Mouse (Mus musculus) midbrain, postnatal 0 days (tissue): ENCODE measurements at regions not wholly inside any gene's neighbourhood (a gene's known extent, or its start where the extent isn't known, plus 50 kb on each side); places are given as distances from the start of the nearest gene placed in this dataset.

ENCODE experiments used
- ATAC-seq: fragments of 200-750 bp; cut with Nextera tagmentation; 2 replicates; pipeline ENCODE4 v1.8.0; 2017; ENCODE audit warnings: moderate number of reproducible peaks, mild to moderate bottlenecking, moderate TSS enrichment, moderate library complexity; ENCODE audit not compliant: low FRiP score
- DNase-seq: peaks from one replicate; pipeline ENCODE4 v3.0.0-alpha.2; 2015; ENCODE audit warnings: low spot score
- H3K27ac ChIP-seq: fragments of 300-500 bp; sonication (generic); 2 replicates; pipeline ENCODE4 v1.5.1; 2014; ENCODE audit warnings: low read depth, mild to moderate bottlenecking, low read length, mixed read lengths
- H3K27me3 ChIP-seq: fragments of 300-500 bp; sonication (generic); 2 replicates; pipeline ENCODE4 v1.6.1; 2014; ENCODE audit warnings: low read length, control low read depth, mixed read lengths; ENCODE audit not compliant: insufficient read depth
- H3K36me3 ChIP-seq: fragments of 300-500 bp; sonication (generic); 2 replicates; pipeline ENCODE4 v1.6.1; 2014; ENCODE audit warnings: low read length, control low read depth, mixed read lengths; ENCODE audit not compliant: insufficient read depth
- H3K4me1 ChIP-seq: fragments of 300-500 bp; sonication (generic); 2 replicates; pipeline ENCODE4 v1.6.1; 2014; ENCODE audit warnings: mild to moderate bottlenecking, control low read depth, antibody characterized with exemption, low read length, mixed read lengths; ENCODE audit not compliant: insufficient read depth
- H3K4me2 ChIP-seq: fragments of 300-500 bp; sonication (generic); 2 replicates; pipeline ENCODE4 v1.6.1; 2014; ENCODE audit warnings: low read depth, mild to moderate bottlenecking, low read length, mixed read lengths; ENCODE audit not compliant: poor library complexity, severe bottlenecking
- H3K4me3 ChIP-seq: fragments of 300-500 bp; sonication (generic); 2 replicates; pipeline ENCODE4 v1.5.1; 2014; ENCODE audit warnings: low read depth, mild to moderate bottlenecking, low read length, moderate library complexity
- H3K9ac ChIP-seq: fragments of 300-500 bp; sonication (generic); replicated peaks from 2 replicates; pipeline ENCODE4 v1.6.1; 2014; ENCODE audit warnings: mild to moderate bottlenecking, low read length, moderate library complexity, mixed read lengths; ENCODE audit not compliant: poor library complexity, severe bottlenecking
- H3K9me3 ChIP-seq: fragments of 300-500 bp; sonication (generic); 2 replicates; pipeline ENCODE4 v1.6.1; 2016; ENCODE audit warnings: low read length, control low read depth
- CTCF ChIP-seq: IDR thresholded peaks from 2 replicates; pipeline ENCODE4 v1.5.1; 2016; ENCODE audit warnings: antibody characterized with exemption, mild to moderate bottlenecking
- WGBS: fragments of 180-500 bp; shearing (Covaris S2); extraction: QIAGEN DNeasy Blood & Tissue Kit; methylation state at CpG from one replicate; pipeline ENCODE4 v1.1.7; 2014; 5-methylcytosine and 5-hydroxymethylcytosine counted together

DNA sequence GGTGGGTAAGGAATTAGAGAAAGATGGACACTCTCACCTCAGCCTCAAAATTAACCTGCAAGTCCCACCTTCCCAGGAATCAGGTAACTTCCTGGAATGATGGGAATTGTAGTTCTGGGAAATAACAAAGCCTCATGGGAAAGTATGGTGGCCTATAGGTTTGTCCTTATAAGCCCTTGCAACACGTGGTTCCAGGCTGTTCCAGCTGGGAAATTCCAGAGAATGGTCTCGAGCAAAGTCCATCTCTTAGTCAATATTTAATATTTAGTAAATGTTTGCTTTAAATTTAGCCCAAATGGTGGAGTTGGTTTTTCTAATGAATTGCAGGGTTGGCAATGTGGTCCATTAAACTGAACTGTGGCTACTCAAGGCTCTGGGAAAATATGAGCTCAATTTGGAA, 150.5 kb downstream of the Trim29 start:
- H3K9me3 ChIP-seq: no peaks in the 10 kb centered on the region
- ATAC-seq (no peak), DNase-seq (no peak)
- H3K27ac ChIP-seq: no peak overlapping the region
- no peak overlapping the region for H3K4me3 ChIP-seq
- TF ChIP-seq CTCF: no peak
- H3K36me3 ChIP-seq: no peaks in the 10 kb centered on the region
- no peaks in the 10 kb centered on the region; the same call in 1 of the 2 replicates for H3K27me3 ChIP-seq
- H3K4me1 ChIP-seq: peaks cover 8% of the 10 kb centered on the region; the same call in 1 of the 2 replicates
- H3K4me2 ChIP-seq: no peak overlapping the region
- no peak overlapping the region for H3K9ac ChIP-seq
- 67% methylated on average over 2 of the region's 2 CpGs for WGBS

DNA sequence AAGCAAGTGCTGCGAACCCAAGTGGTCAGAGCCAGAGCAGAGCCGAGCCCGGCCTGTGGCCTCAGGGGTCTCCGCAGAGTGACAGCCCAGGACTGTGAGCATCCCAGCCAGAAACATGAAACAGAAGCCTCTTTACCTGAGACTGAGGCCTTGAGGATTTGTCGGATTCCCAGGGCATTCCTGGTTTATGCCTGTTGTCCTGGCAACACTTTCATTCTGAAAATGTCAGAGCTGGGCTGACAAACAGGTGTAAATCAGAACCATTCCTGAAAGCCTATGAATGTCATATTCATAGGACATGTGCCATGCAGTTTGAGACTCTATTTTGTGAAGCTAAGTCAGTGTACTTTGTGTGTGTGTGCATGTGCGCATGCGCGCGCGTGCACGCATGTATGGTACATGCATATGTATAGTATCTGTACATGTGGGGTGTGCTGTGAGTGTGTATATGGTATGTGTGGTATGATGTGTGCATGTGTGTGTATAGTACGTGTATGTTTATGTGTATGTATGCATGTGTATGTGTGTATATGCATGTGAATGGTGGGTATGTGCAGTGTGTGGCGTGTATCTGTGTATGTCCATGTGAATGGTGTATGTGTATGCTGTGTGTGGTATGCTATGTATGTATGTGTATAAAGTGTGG, 152.9 kb downstream of the Trim29 start:
- ATAC-seq: no peak
- no peak for DNase-seq
- Histone ChIP-seq H3K9ac (no peak overlapping the region), H3K4me3 (no peak overlapping the region), H3K27ac (0 out of 2 replicates have a peak overlapping the region, but pooled peaks have one; percentile 26), H3K4me2 (no peak overlapping the region), H3K36me3 (no peaks in the 10 kb centered on the region), H3K9me3 (no peaks in the 10 kb centered on the region), H3K4me1 (peaks cover 8% of the 10 kb centered on the region; the same call in 1 of the 2 replicates), H3K27me3 (no peaks in the 10 kb centered on the region; the same call in 1 of the 2 replicates)
- no peak for TF ChIP-seq CTCF
- 85% methylated on average over 13 of the region's 13 CpGs for WGBS

DNA sequence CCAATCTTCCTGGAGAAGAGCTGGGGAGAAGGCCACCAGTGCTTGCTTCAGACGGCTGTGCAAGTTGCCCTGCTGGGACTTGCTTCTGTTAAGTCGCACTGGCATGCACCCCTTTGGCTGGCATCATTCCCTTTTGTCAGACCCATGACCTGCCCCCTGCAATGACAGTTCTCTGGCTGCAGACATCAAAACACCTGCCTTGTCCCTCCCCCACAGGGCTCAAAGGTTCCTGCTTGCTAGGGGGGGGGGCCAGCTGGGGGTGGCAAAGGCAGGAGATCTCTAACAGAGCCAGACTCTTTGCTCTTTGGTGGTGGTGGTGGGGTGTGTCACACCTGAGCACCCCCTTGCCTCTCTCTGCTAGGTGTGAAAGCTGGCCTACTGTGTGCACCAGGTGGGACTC, 154.5 kb downstream of the Trim29 start:
- H3K36me3 ChIP-seq: no peaks in the 10 kb centered on the region
- 51% methylated on average over 2 of the region's 2 CpGs for WGBS
- no peak for ATAC-seq

DNA sequence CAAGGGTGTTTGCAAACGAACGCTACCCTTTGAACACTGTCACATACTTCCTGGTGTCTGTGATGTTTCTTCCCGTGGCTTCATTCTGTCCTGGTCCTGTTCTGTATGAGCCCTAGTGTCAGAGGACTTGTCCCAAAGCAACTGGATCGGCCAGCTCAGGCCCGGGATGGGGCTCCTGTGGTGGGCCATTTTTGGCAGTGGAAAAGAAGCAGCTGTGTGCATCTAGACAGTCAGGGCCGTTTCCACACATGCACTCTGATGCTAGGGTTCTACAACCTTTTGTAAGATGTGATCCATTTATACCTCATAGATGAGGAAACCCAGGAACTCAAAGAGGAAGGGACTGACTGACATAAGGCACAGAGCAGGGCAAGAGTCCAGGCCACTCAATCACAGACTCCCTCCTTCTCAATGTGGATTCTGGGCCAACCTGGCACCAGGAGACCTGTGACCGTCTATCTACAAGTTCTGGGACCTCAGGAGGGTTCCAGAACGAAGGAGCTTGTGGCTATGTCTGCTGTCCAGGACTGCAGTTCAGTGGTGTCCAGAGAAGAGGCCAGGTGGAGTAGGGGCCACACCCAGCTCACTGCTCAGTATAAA, 155.2 kb downstream of the Trim29 start:
- Histone ChIP-seq H3K27ac (no peak overlapping the region), H3K4me2 (no peak overlapping the region), H3K9ac (no peak overlapping the region), H3K4me1 (peaks cover 8% of the 10 kb centered on the region; the same call in 1 of the 2 replicates), H3K4me3 (no peak overlapping the region), H3K27me3 (no peaks in the 10 kb centered on the region), H3K9me3 (no peaks in the 10 kb centered on the region), H3K36me3 (no peaks in the 10 kb centered on the region)
- DNase-seq (no peak), ATAC-seq (no peak)
- TF ChIP-seq CTCF: no peak
- WGBS: 77% methylated on average over 8 of the region's 8 CpGs

More for the DNA sequence above, 154.5 kb downstream of the Trim29 start:
- H3K27ac ChIP-seq: no peak overlapping the region
- no peak overlapping the region for H3K9ac ChIP-seq
- no peak overlapping the region for H3K4me2 ChIP-seq
- no peak for DNase-seq
- no peak overlapping the region for H3K4me3 ChIP-seq
- peaks cover 8% of the 10 kb centered on the region; the same call in 1 of the 2 replicates for H3K4me1 ChIP-seq
- H3K27me3 ChIP-seq: no peaks in the 10 kb centered on the region
- no peaks in the 10 kb centered on the region for H3K9me3 ChIP-seq
- no peak for TF ChIP-seq CTCF

DNA sequence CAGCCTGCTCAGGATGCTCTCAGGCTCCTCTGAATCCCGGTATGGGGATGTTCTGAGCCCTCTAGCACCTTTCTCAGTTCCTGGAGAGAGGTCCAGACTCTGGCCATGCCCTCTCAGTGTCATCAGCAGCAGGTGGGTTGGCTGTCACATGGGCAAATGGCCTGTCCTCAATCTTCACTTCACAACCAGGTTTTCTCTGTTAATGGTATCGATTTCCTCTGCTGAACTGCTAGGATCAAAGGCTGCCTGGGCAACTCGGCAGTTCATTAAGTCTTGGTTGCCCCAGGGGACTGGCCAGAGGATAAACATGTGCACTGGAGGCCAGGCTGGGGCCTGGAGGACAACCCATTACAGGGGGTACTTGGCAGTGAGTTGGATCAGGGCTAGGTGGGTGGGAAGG, 156.2 kb downstream of the Trim29 start:
- no peak for TF ChIP-seq CTCF
- no peak for ATAC-seq
- Histone ChIP-seq H3K9ac (no peak overlapping the region), H3K4me3 (no peak overlapping the region), H3K4me1 (peaks cover 8% of the 10 kb centered on the region; the same call in 1 of the 2 replicates), H3K27me3 (no peaks in the 10 kb centered on the region), H3K36me3 (no peaks in the 10 kb centered on the region), H3K4me2 (no peak overlapping the region), H3K9me3 (no peaks in the 10 kb centered on the region), H3K27ac (no peak overlapping the region)
- DNase-seq: no peak
- 53% methylated on average over 3 of the region's 3 CpGs for WGBS

DNA sequence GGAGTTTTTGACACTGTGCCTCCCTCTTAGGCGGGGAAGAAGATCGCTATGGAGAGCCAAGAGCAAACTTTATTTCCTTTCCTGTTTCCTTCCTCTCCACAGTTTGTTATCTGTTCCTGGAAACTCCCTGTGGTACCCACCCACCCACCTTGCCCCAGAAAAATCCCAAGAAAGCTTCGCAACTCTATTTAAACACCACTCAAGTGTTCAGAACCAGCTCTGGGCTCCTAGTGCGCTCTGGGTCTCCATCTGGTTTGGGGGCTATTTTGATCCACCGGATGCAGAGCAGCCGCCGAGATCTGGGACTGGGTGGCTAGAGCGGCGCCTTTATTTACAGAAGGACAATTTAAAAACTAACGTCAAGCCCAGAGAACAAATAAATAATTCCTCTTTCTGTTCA, 158.6 kb downstream of the Trim29 start:
- Histone ChIP-seq H3K27me3 (no peaks in the 10 kb centered on the region), H3K4me2 (no peak overlapping the region), H3K4me3 (no peak overlapping the region), H3K9ac (no peak overlapping the region), H3K27ac (no peak overlapping the region), H3K9me3 (no peaks in the 10 kb centered on the region), H3K4me1 (0 out of 2 replicates have a peak, but pooled peaks cover 4% of the 10 kb centered on the region), H3K36me3 (no peaks in the 10 kb centered on the region)
- 84% methylated on average over 10 of the region's 10 CpGs for WGBS
- no peak for TF ChIP-seq CTCF
- no peak for ATAC-seq
- no peak for DNase-seq
